Mouse (Mus musculus): ENCODE data around the gene Tbc1d4. TPM values are rescaled to one million over a fixed set of nuclear protein-coding genes. Genes with fewer than 3 reads are reported as not detected.

The Tbc1d4 gene
- polyA plus RNA-seq, 1 experiment from 2014 or later, result 8.5 TPM

DNA sequence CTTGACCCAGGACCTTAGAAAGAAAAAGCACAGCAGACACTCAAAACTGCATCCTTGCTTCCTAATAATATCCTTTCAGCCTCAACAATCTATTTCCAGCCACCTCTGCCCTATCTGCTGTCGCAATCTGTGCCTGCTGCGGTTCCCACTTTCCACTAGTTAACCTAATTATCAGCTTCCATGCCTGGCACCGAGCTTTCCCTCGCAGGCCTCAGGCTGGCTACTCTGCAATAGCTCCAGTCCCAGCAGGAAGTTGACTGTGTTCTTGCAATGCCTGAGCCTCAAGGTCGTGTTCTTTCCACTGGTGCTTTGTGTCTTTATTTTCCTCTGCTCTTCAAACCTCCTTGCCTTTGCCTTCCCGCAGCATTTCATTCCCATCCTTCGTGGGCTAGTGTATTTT lies 22.9 kb downstream of the Tbc1d4 start:
- H3K4me3 ChIP-seq (ENCODE audit: low read depth, low read length), result no peak overlapping the region
- WGBS, result 63% methylated on average over 7 of the region's 7 CpGs
- H3K27ac ChIP-seq (ENCODE audit: low read length), result no peak overlapping the region
- no peak overlapping the region for H3K9ac ChIP-seq (replicated peaks; ENCODE audit: low read depth)
- H3K36me3 ChIP-seq (ENCODE audit: insufficient read depth, low read length), result no peaks in the 10 kb centered on the region
- H3K4me2 ChIP-seq (replicated peaks; ENCODE audit: low read depth, low read length), result no peak overlapping the region
- no peaks in the 10 kb centered on the region for H3K9me3 ChIP-seq (ENCODE audit: low read length)
- ATAC-seq (no peak), DNase-seq (ENCODE audit: low spot score) (no peak)
- TF ChIP-seq EP300 (IDR thresholded peaks at IDR 0.05), result no peak
- no peak for TF ChIP-seq CTCF (IDR thresholded peaks at IDR 0.05)
- H3K4me1 ChIP-seq (ENCODE audit: insufficient read depth, low read depth, low read length), result no peaks in the 10 kb centered on the region
- H3K27me3 ChIP-seq (replicated peaks; ENCODE audit: insufficient read depth, low read length), result no peaks in the 10 kb centered on the region

DNA sequence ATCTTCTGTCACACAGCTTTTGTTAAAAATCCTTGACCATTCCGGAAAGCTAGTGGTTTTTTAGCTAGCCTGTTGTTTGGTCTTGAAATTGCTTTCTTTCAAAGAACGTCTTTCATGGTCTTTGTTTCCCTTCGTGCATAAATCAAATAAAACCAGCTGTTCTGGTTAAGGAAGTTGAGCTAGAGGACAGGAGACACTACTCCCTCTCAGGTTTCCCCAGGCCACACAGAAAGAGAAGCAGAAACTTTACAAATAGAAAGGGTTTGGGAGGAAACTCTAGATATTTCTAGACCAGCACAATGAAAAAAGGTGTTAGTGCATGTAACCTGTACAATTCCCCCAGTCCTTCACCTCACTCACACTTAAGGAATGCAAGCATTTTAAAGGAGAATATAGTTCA lies 33.3 kb downstream of the Tbc1d4 start:
- DNase-seq (ENCODE audit: low spot score), result no peak
- WGBS, result 18% methylated on average over 3 of the region's 3 CpGs
- Histone ChIP-seq H3K36me3 (ENCODE audit: insufficient read depth, low read length) (no peaks in the 10 kb centered on the region), H3K4me3 (ENCODE audit: low read depth, low read length) (no peak overlapping the region), H3K27me3 (replicated peaks; ENCODE audit: insufficient read depth, low read length) (no peaks in the 10 kb centered on the region), H3K9ac (replicated peaks; ENCODE audit: low read depth) (no peak overlapping the region), H3K9me3 (ENCODE audit: low read length) (no peaks in the 10 kb centered on the region), H3K4me2 (replicated peaks; ENCODE audit: low read depth, low read length) (no peak overlapping the region), H3K4me1 (ENCODE audit: insufficient read depth, low read depth, low read length) (no peaks in the 10 kb centered on the region), H3K27ac (ENCODE audit: low read length) (no peak overlapping the region)
- no peak for ATAC-seq
- TF ChIP-seq EP300 (IDR thresholded peaks at IDR 0.05) (no peak), CTCF (IDR thresholded peaks at IDR 0.05) (no peak)

DNA sequence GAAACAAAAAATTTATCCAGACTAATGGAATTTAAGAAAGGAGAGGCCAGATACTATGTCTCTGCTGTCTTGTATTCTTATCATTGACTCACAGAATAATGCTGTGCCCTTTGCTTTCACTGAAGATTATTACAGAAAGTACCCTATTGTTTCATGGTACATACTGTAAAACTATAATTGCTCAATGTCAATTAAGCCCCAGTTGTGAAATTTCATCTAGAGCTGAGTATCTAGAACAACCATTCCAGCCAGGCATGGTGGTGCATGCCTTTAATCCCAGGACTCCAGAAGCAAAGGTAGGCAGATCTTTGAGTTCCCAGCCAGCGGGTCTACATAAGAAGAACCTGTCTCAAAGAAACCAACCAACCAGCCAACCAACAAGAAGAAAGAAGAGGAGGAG lies 34.5 kb downstream of the Tbc1d4 start:
- Histone ChIP-seq H3K4me3 (ENCODE audit: low read depth, low read length) (no peak overlapping the region), H3K36me3 (ENCODE audit: insufficient read depth, low read length) (no peaks in the 10 kb centered on the region), H3K9ac (replicated peaks; ENCODE audit: low read depth) (no peak overlapping the region), H3K27me3 (replicated peaks; ENCODE audit: insufficient read depth, low read length) (no peaks in the 10 kb centered on the region), H3K4me1 (ENCODE audit: insufficient read depth, low read depth, low read length) (no peaks in the 10 kb centered on the region), H3K9me3 (ENCODE audit: low read length) (no peaks in the 10 kb centered on the region), H3K27ac (ENCODE audit: low read length) (no peak overlapping the region), H3K4me2 (replicated peaks; ENCODE audit: low read depth, low read length) (no peak overlapping the region)
- no peak for DNase-seq (ENCODE audit: low spot score)
- ATAC-seq, result no peak
- WGBS, result 88% methylated on average over 1 of the region's 1 CpGs
- 0 out of 2 replicates have a peak, but pooled peaks have one; percentile 8 for TF ChIP-seq EP300 (IDR thresholded peaks at IDR 0.05)
- TF ChIP-seq CTCF (IDR thresholded peaks at IDR 0.05), result no peak

DNA sequence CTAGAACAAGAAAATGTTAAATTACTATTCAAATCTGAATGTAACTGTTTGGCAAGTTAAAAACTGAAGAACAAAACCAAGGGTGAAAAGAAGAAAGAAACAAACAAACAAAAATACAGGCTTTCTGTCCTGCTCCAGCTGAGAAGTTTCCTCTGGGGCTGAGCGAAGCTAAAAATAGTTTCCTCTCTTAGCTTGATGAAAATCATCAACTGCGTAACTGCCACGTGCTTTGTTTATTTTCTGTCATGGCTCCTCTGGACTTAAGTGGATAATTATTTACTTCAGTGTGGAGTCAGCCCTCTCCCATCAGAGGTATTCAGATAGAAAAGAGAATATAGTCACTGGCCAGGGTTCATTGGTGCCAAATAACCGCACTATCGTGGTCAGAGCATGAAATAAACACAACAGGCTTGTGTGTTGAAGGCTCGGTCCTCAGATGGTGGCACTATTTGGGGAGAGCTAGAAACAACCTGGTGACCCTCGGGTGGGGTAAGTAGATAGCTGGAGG lies 35.8 kb downstream of the Tbc1d4 start:
- no peaks in the 10 kb centered on the region for H3K27me3 ChIP-seq (replicated peaks; ENCODE audit: insufficient read depth, low read length)
- H3K4me1 ChIP-seq (ENCODE audit: insufficient read depth, low read depth, low read length), result no peaks in the 10 kb centered on the region
- DNase-seq (ENCODE audit: low spot score) (peak; percentile 14), ATAC-seq (no peak)
- TF ChIP-seq EP300 (IDR thresholded peaks at IDR 0.05) (no peak), CTCF (IDR thresholded peaks at IDR 0.05) (no peak)
- no peak overlapping the region for H3K4me2 ChIP-seq (replicated peaks; ENCODE audit: low read depth, low read length)
- H3K27ac ChIP-seq (ENCODE audit: low read length), result no peak overlapping the region
- H3K4me3 ChIP-seq (ENCODE audit: low read depth, low read length), result no peak overlapping the region
- no peak overlapping the region for H3K9ac ChIP-seq (replicated peaks; ENCODE audit: low read depth)
- no peaks in the 10 kb centered on the region for H3K9me3 ChIP-seq (ENCODE audit: low read length)
- WGBS, result 50% methylated on average over 7 of the region's 7 CpGs
- H3K36me3 ChIP-seq (ENCODE audit: insufficient read depth, low read length), result no peaks in the 10 kb centered on the region

DNA sequence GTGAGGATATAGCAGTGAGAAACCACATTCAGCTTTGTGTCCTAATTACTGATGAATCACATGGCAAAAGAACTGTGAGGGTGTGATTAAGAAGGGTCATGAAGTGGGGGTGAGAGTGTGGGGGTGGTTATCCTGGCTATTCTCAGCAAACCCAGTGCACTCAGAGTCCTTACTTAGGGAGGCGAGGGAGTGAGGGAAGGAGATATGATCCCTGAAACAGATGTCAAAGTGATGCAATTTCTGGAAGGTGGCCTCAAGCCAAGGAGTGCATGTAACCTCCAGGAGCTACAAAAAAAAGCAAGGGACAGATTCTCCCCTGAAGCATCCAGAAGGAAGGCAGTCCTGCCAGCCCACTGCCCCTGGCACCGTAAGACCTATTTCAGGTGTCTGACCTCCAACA lies 40.2 kb downstream of the Tbc1d4 start:
- Histone ChIP-seq H3K4me3 (ENCODE audit: low read depth, low read length) (no peak overlapping the region), H3K36me3 (ENCODE audit: insufficient read depth, low read length) (no peaks in the 10 kb centered on the region), H3K9ac (replicated peaks; ENCODE audit: low read depth) (no peak overlapping the region), H3K9me3 (ENCODE audit: low read length) (no peaks in the 10 kb centered on the region), H3K27me3 (replicated peaks; ENCODE audit: insufficient read depth, low read length) (no peaks in the 10 kb centered on the region), H3K4me1 (ENCODE audit: insufficient read depth, low read depth, low read length) (no peaks in the 10 kb centered on the region), H3K4me2 (replicated peaks; ENCODE audit: low read depth, low read length) (no peak overlapping the region), H3K27ac (ENCODE audit: low read length) (no peak overlapping the region)
- WGBS, result 69% methylated on average over 2 of the region's 2 CpGs
- TF ChIP-seq CTCF (IDR thresholded peaks at IDR 0.05) (no peak), EP300 (IDR thresholded peaks at IDR 0.05) (no peak)
- ATAC-seq (no peak), DNase-seq (ENCODE audit: low spot score) (peak; percentile 39)

DNA sequence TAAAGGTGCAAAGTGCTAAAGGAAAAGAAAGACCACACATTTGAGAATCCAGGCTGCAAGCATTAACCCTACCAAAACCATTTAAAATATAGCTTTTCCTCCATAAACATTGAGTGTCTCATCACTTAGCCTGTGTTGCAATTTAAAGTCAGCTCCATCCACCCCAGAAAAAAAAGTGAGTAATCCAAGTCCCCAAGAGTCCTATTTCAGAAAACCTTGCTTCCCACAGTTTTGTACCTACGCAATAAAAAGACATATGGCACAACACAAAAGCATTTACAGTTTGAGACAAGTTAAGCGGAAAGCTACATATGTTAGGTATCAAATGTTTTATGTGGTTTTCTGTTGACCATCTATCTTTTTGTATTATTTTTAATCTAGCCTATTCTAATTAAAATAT lies 42.3 kb downstream of the Tbc1d4 start:
- ATAC-seq, result no peak
- no peaks in the 10 kb centered on the region for H3K9me3 ChIP-seq (ENCODE audit: low read length)
- no peaks in the 10 kb centered on the region for H3K4me1 ChIP-seq (ENCODE audit: insufficient read depth, low read depth, low read length)
- no peaks in the 10 kb centered on the region for H3K27me3 ChIP-seq (replicated peaks; ENCODE audit: insufficient read depth, low read length)
- H3K9ac ChIP-seq (replicated peaks; ENCODE audit: low read depth), result no peak overlapping the region
- 100% methylated on average over 2 of the region's 2 CpGs for WGBS
- no peak for DNase-seq (ENCODE audit: low spot score)
- H3K36me3 ChIP-seq (ENCODE audit: insufficient read depth, low read length), result no peaks in the 10 kb centered on the region
- H3K4me2 ChIP-seq (replicated peaks; ENCODE audit: low read depth, low read length), result no peak overlapping the region
- H3K27ac ChIP-seq (ENCODE audit: low read length), result no peak overlapping the region
- no peak overlapping the region for H3K4me3 ChIP-seq (ENCODE audit: low read depth, low read length)
- TF ChIP-seq EP300 (IDR thresholded peaks at IDR 0.05) (no peak), CTCF (IDR thresholded peaks at IDR 0.05) (no peak)

DNA sequence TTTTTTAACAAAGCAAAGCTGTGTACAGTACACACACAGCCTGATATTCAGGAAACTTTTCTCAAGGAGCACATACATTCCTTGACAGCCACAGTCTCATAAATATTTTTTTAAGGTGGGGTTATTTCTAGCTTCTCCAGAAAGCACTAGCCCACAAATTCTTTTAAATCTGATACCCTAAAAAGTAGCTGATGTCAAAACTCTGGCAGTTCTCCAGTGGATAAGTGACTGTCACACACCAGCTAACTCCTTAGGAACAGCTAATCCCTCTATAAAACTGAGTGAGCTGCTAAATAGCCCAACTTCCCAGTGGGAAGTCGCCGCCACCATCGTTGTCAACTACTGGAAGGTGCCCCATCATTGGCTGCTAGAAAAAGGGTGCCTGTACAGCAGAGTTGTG lies 43.3 kb downstream of the Tbc1d4 start:
- Histone ChIP-seq H3K9me3 (ENCODE audit: low read length) (no peaks in the 10 kb centered on the region), H3K27ac (ENCODE audit: low read length) (no peak overlapping the region), H3K4me2 (replicated peaks; ENCODE audit: low read depth, low read length) (no peak overlapping the region), H3K4me3 (ENCODE audit: low read depth, low read length) (no peak overlapping the region), H3K27me3 (replicated peaks; ENCODE audit: insufficient read depth, low read length) (no peaks in the 10 kb centered on the region), H3K9ac (replicated peaks; ENCODE audit: low read depth) (no peak overlapping the region), H3K36me3 (ENCODE audit: insufficient read depth, low read length) (no peaks in the 10 kb centered on the region), H3K4me1 (ENCODE audit: insufficient read depth, low read depth, low read length) (no peaks in the 10 kb centered on the region)
- WGBS, result 62% methylated on average over 3 of the region's 3 CpGs
- DNase-seq (ENCODE audit: low spot score) (no peak), ATAC-seq (no peak)
- TF ChIP-seq EP300 (IDR thresholded peaks at IDR 0.05) (no peak), CTCF (IDR thresholded peaks at IDR 0.05) (no peak)

All from lung, postnatal 0 days (tissue).